Mouse (Mus musculus) kidney, adult 11 months (tissue): ENCODE measurements around the gene 2900026A02Rik.
A peak's percentile ranks its signal among the peaks of the same experiment; 100 is the strongest.

Source experiments
- DNase-seq: peaks from one replicate; pipeline ENCODE4 v3.0.0; 2022

The 2900026A02Rik gene

GRCm38 (mm10) chr5:113171968-113172578 lies 49.0 kb downstream of the 2900026A02Rik start:
- no peak for DNase-seq

- no peak for DNase-seq
Measured at GRCm38 (mm10) chr5:113170064-113170754, 50.8 kb downstream of the 2900026A02Rik start.

GRCm38 (mm10) chr5:113167733-113168132 lies 53.3 kb downstream of the 2900026A02Rik start:
- no peak for DNase-seq

GRCm38 (mm10) chr5:113165481-113165880 lies 55.6 kb downstream of the 2900026A02Rik start:
- DNase-seq: no peak

GRCm38 (mm10) chr5:113164873-113165441 lies 56.1 kb downstream of the 2900026A02Rik start:
- peak; percentile 85 for DNase-seq

GRCm38 (mm10) chr5:113164448-113164847 lies 56.6 kb downstream of the 2900026A02Rik start:
- no peak for DNase-seq

GRCm38 (mm10) chr5:113163116-113163515 lies 57.9 kb downstream of the 2900026A02Rik start:
- DNase-seq: no peak

GRCm38 (mm10) chr5:113162699-113163098 lies 58.3 kb downstream of the 2900026A02Rik start:
- DNase-seq: no peak

- no peak for DNase-seq
Measured at GRCm38 (mm10) chr5:113161576-113161975, 59.5 kb downstream of the 2900026A02Rik start.

- DNase-seq: no peak
Measured at GRCm38 (mm10) chr5:113160320-113160719, 60.7 kb downstream of the 2900026A02Rik start.

- DNase-seq: no peak
Measured at GRCm38 (mm10) chr5:113158759-113159355, 62.2 kb downstream of the 2900026A02Rik start.

- no peak for DNase-seq
Measured at GRCm38 (mm10) chr5:113157588-113157987, 63.4 kb downstream of the 2900026A02Rik start.

GRCm38 (mm10) chr5:113157006-113157405 lies 64.0 kb downstream of the 2900026A02Rik start:
- DNase-seq: no peak

- DNase-seq: peak; percentile 67
Measured at GRCm38 (mm10) chr5:113155133-113155532, 65.9 kb downstream of the 2900026A02Rik start.

- DNase-seq: no peak
Measured at GRCm38 (mm10) chr5:113154441-113154840, 66.6 kb downstream of the 2900026A02Rik start.

GRCm38 (mm10) chr5:113153508-113153830 lies 67.6 kb downstream of the 2900026A02Rik start:
- DNase-seq: no peak

- DNase-seq: peak; percentile 92
Measured at GRCm38 (mm10) chr5:113152663-113153507, 68.2 kb downstream of the 2900026A02Rik start.

GRCm38 (mm10) chr5:113151554-113152103 lies 69.4 kb downstream of the 2900026A02Rik start:
- DNase-seq: no peak

- DNase-seq: no peak
Measured at GRCm38 (mm10) chr5:113150871-113151553, 70.0 kb downstream of the 2900026A02Rik start.

GRCm38 (mm10) chr5:113149052-113149451 lies 72.0 kb downstream of the 2900026A02Rik start:
- DNase-seq: no peak

- no peak for DNase-seq
Measured at GRCm38 (mm10) chr5:113147994-113148471, 73.0 kb downstream of the 2900026A02Rik start.

- no peak for DNase-seq
Measured at GRCm38 (mm10) chr5:113146656-113147055, 74.4 kb downstream of the 2900026A02Rik start.
